In the genomic region with DNA sequence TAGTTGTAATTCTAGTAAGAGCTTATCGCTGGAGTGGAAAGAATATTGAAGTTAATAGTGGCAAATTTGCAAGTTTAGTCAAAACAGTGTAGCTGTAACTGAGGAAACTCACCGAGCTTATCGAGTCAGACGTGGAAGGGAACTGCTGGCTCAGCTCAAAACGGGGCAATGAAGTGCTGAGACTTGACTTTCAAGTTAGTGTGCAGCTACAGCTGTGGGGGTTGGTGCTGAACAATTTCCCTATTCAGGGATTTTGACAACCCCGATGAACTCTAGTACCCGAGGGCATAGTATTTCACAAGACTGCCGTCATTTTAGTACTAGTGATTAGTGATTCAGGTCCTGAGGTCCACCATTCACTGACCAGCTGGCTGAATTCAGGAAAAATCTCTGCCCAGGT, we compare ENCODE assay signal across 9 mouse cellular contexts. TPM values are rescaled to one million over a fixed set of nuclear protein-coding genes. Genes with fewer than 3 reads are reported as not detected.
DNase-seq lines count a peak whose midpoint lies in the region; ATAC-seq and TF ChIP-seq lines count a peak whose summit lies in the region.
"Had no signal": no experiment of that assay in that cellular context is flagged by ENCODE, and none has a peak within 500 bp of the region (broad histone marks: within the 10 kb centered on the region; RNA-seq: fewer than 3 reads in every experiment).

No protein-coding gene starts in this region.

- no peak for TF ChIP-seq CTCF in liver, adult 2 months (IDR thresholded peaks at IDR 0.05; ENCODE audit: low read depth, low read length)

- H3K4me2 ChIP-seq in liver, embryonic 15.5 days = no peak overlapping the region
- H3K4me2 ChIP-seq in neural tube, embryonic 15.5 days = no peak overlapping the region
- H3K4me2 ChIP-seq: embryonic facial prominence, embryonic 13.5 days had no signal

- WGBS in liver, adult 2 months = 19% methylated on average over 8 of the region's 8 CpGs
- WGBS in liver, embryonic 15.5 days (ENCODE audit: insufficient replicate concordance) = 77% methylated on average over 8 of the region's 8 CpGs
- 78% methylated on average over 8 of the region's 8 CpGs for WGBS in neural tube, embryonic 15.5 days

- H3K27ac ChIP-seq in liver, adult 2 months (replicated peaks; ENCODE audit: insufficient read depth, low read depth, low read length) = peak overlapping the region; percentile 6; the same call in 1 of the 2 replicates
- peak overlapping the region; percentile 27 for H3K27ac ChIP-seq in brown adipose tissue, adult 24 weeks (replicated peaks; ENCODE audit: low read depth, low read length)
- H3K27ac ChIP-seq in liver, embryonic 15.5 days (replicated peaks) = no peak overlapping the region
- no peak overlapping the region for H3K27ac ChIP-seq in neural tube, embryonic 15.5 days (replicated peaks)
- H3K27ac ChIP-seq: embryonic facial prominence, embryonic 13.5 days had no signal

- H3K27me3 ChIP-seq in liver, adult 2 months (ENCODE audit: control insufficient read depth, insufficient read depth, low read length) = no peaks in the 10 kb centered on the region
- H3K27me3 ChIP-seq in liver, embryonic 15.5 days = no peaks in the 10 kb centered on the region
- H3K27me3 ChIP-seq in neural tube, embryonic 15.5 days (replicated peaks) = no peaks in the 10 kb centered on the region
- H3K27me3 ChIP-seq: embryonic facial prominence, embryonic 13.5 days had no signal

- peaks cover 12% of the 10 kb centered on the region; the same call in 1 of the 2 replicates for H3K4me1 ChIP-seq in liver, adult 2 months (ENCODE audit: control insufficient read depth, insufficient read depth, low read length)
- no peaks in the 10 kb centered on the region for H3K4me1 ChIP-seq in brown adipose tissue, adult 24 weeks (ENCODE audit: control insufficient read depth, insufficient read depth, insufficient read length, low read length)
- H3K4me1 ChIP-seq in liver, embryonic 15.5 days (replicated peaks) = no peaks in the 10 kb centered on the region
- H3K4me1 ChIP-seq in neural tube, embryonic 15.5 days = no peaks in the 10 kb centered on the region
- H3K4me1 ChIP-seq: embryonic facial prominence, embryonic 13.5 days had no signal

- H3K4me3 ChIP-seq in liver, adult 2 months (ENCODE audit: insufficient read depth, low read depth, low read length) = no peak overlapping the region
- H3K4me3 ChIP-seq in brown adipose tissue, adult 24 weeks (ENCODE audit: insufficient read depth, low read depth, low read length) = no peak overlapping the region
- H3K4me3 ChIP-seq in liver, embryonic 15.5 days (replicated peaks) = no peak overlapping the region
- H3K4me3 ChIP-seq in neural tube, embryonic 15.5 days (replicated peaks) = no peak overlapping the region
- H3K4me3 ChIP-seq: embryonic facial prominence, embryonic 13.5 days had no signal

- peak; percentile 31; the same call in 1 of the 2 replicates for ATAC-seq in frontal cortex, adult (ENCODE audit: low TSS enrichment)
- ATAC-seq in liver, embryonic 15.5 days (ENCODE audit: insufficient read depth) = 0 out of 2 replicates have a peak, but pooled peaks have one; percentile 22
- ATAC-seq in neural tube, embryonic 15.5 days (ENCODE audit: low FRiP score) = no peak

- H3K9me3 ChIP-seq in liver, embryonic 15.5 days (replicated peaks) = no peaks in the 10 kb centered on the region
- no peaks in the 10 kb centered on the region for H3K9me3 ChIP-seq in neural tube, embryonic 15.5 days (replicated peaks)
- H3K9me3 ChIP-seq: embryonic facial prominence, embryonic 13.5 days had no signal

- DNase-seq in frontal cortex, postnatal 25 days (ENCODE audit: low spot score in 2 of 2) = no peak
- DNase-seq in liver, adult 2 months (ENCODE audit: extremely low read depth, low read depth, low spot score) = peak; percentile 79
- no peak for DNase-seq in liver
- no peak for DNase-seq in right cerebral cortex, postnatal 4 days

- H3K9ac ChIP-seq in liver, adult 2 months (ENCODE audit: low read depth, low read length) = no peak overlapping the region
- H3K9ac ChIP-seq in liver, embryonic 15.5 days = no peak overlapping the region
- no peak overlapping the region for H3K9ac ChIP-seq in neural tube, embryonic 15.5 days (replicated peaks)
- H3K9ac ChIP-seq: embryonic facial prominence, embryonic 13.5 days had no signal

- H3K36me3 ChIP-seq in liver, adult 2 months (ENCODE audit: control insufficient read depth, insufficient read depth, low read length) = peaks cover 48% of the 10 kb centered on the region
- peaks cover 37% of the 10 kb centered on the region; the same call in 1 of the 2 replicates for H3K36me3 ChIP-seq in liver, embryonic 15.5 days (replicated peaks)
- H3K36me3 ChIP-seq in neural tube, embryonic 15.5 days = peaks cover 66% of the 10 kb centered on the region

- TF ChIP-seq POLR2A in liver, adult 2 months (IDR thresholded peaks at IDR 0.05; ENCODE audit: extremely low read depth, insufficient read depth, low read length) = no peak

- no peaks in the 10 kb centered on the region for H3K79me2 ChIP-seq in liver, adult 2 months (ENCODE audit: control insufficient read depth, insufficient read depth, low read length)

RNA-seq across cellular contexts. Expression of gene Nipa2, which starts 50.9 kb away (rescaled TPM):
- total RNA-seq in liver, adult 2 months (2014; rRNA removed) = 17.8 and 19.5 TPM in 2 replicates
- polyA plus RNA-seq in liver, adult 2 months (2012; rRNA removed) = 7.2 and 9.3 TPM in 2 replicates
- polyA plus RNA-seq in brown adipose tissue, adult 24 weeks (2012; ENCODE audit: insufficient read depth, insufficient read length, missing spikeins) = 19.3 and 20.0 TPM in 2 replicates
- polyA plus RNA-seq in liver, embryonic 15.5 days (2015; fragmentation: Nextera tagmentation; extraction: Ambion mirVana) = 21.0 and 23.6 TPM in 2 replicates
- polyA plus RNA-seq in neural tube, embryonic 15.5 days (2015; fragmentation: Nextera tagmentation; extraction: Ambion mirVana) = 34.5 and 34.9 TPM in 2 replicates

Comparison
In these comparisons a context has a peak if more than half of its experiments do, and no peak if none do; other contexts are left out.
1. H3K27ac ChIP-seq: peak in liver, adult 2 months (single experiment) and brown adipose tissue, adult 24 weeks (single experiment); none in liver, embryonic 15.5 days (single experiment) and neural tube, embryonic 15.5 days (single experiment).